Mouse (Mus musculus): ENCODE measurements around the gene Csrp1. TPM values are rescaled to one million over a fixed set of nuclear protein-coding genes. Genes with fewer than 3 reads are reported as not detected.

Gene Csrp1
- polyA plus RNA-seq, 1 experiment, result 147 TPM

- 16% methylated on average over 13 of the region's 13 CpGs for WGBS
- TF ChIP-seq POLR2A (IDR thresholded peaks at IDR 0.05; ENCODE audit: low read depth, low read length), result no peak
- peak; percentile 89 for TF ChIP-seq CTCF (IDR thresholded peaks at IDR 0.05; ENCODE audit: extremely low read depth, insufficient read length, insufficient replicate concordance, low read depth, low read length)
- no peaks in the 10 kb centered on the region for H3K27me3 ChIP-seq (ENCODE audit: control insufficient read depth, insufficient read depth, low read length)
- no peak overlapping the region for H3K4me3 ChIP-seq (ENCODE audit: low read depth, low read length)
- H3K27ac ChIP-seq (ENCODE audit: insufficient read depth, low read depth, low read length), result no peak overlapping the region
- H3K4me1 ChIP-seq (ENCODE audit: control insufficient read depth, insufficient read depth, insufficient read length, low read length), result peaks cover 5% of the 10 kb centered on the region
- H3K36me3 ChIP-seq (ENCODE audit: control insufficient read depth, insufficient read depth, low read length), result no peaks in the 10 kb centered on the region
Measured at GRCm38 (mm10) chr1:135781220-135781619, 61.4 kb downstream of the Csrp1 start.

- Histone ChIP-seq H3K27ac (ENCODE audit: insufficient read depth, low read depth, low read length) (no peak overlapping the region), H3K4me1 (ENCODE audit: control insufficient read depth, insufficient read depth, insufficient read length, low read length) (peaks cover 5% of the 10 kb centered on the region), H3K27me3 (ENCODE audit: control insufficient read depth, insufficient read depth, low read length) (no peaks in the 10 kb centered on the region), H3K4me3 (ENCODE audit: low read depth, low read length) (no peak overlapping the region), H3K36me3 (ENCODE audit: control insufficient read depth, insufficient read depth, low read length) (no peaks in the 10 kb centered on the region)
- no peak for TF ChIP-seq CTCF (IDR thresholded peaks at IDR 0.05; ENCODE audit: extremely low read depth, insufficient read length, insufficient replicate concordance, low read depth, low read length)
- TF ChIP-seq POLR2A (IDR thresholded peaks at IDR 0.05; ENCODE audit: low read depth, low read length), result no peak
- 66% methylated on average over 10 of the region's 10 CpGs for WGBS
Measured at GRCm38 (mm10) chr1:135782816-135783215, 63.0 kb downstream of the Csrp1 start.

- H3K4me1 ChIP-seq (ENCODE audit: control insufficient read depth, insufficient read depth, insufficient read length, low read length), result peaks cover 10% of the 10 kb centered on the region
- no peaks in the 10 kb centered on the region for H3K36me3 ChIP-seq (ENCODE audit: control insufficient read depth, insufficient read depth, low read length)
- TF ChIP-seq CTCF (IDR thresholded peaks at IDR 0.05; ENCODE audit: extremely low read depth, insufficient read length, insufficient replicate concordance, low read depth, low read length) (peak; percentile 63; the same call in 1 of the 2 replicates), POLR2A (IDR thresholded peaks at IDR 0.05; ENCODE audit: low read depth, low read length) (no peak)
- H3K4me3 ChIP-seq (ENCODE audit: low read depth, low read length), result no peak overlapping the region
- no peaks in the 10 kb centered on the region for H3K27me3 ChIP-seq (ENCODE audit: control insufficient read depth, insufficient read depth, low read length)
- H3K27ac ChIP-seq (ENCODE audit: insufficient read depth, low read depth, low read length), result 0 out of 2 replicates have a peak overlapping the region, but pooled peaks have one; percentile 20
- WGBS, result 43% methylated on average over 3 of the region's 3 CpGs
Measured at GRCm38 (mm10) chr1:135787799-135788198, 67.9 kb downstream of the Csrp1 start.

- H3K27me3 ChIP-seq (ENCODE audit: control insufficient read depth, insufficient read depth, low read length), result no peaks in the 10 kb centered on the region
- no peak overlapping the region for H3K27ac ChIP-seq (ENCODE audit: insufficient read depth, low read depth, low read length)
- WGBS, result 9% methylated on average over 10 of the region's 10 CpGs
- H3K4me3 ChIP-seq (ENCODE audit: low read depth, low read length), result no peak overlapping the region
- TF ChIP-seq POLR2A (IDR thresholded peaks at IDR 0.05; ENCODE audit: low read depth, low read length) (no peak; the same call in 1 of the 2 replicates), CTCF (IDR thresholded peaks at IDR 0.05; ENCODE audit: extremely low read depth, insufficient read length, insufficient replicate concordance, low read depth, low read length) (peak; percentile 47; the same call in 1 of the 2 replicates)
- no peaks in the 10 kb centered on the region for H3K36me3 ChIP-seq (ENCODE audit: control insufficient read depth, insufficient read depth, low read length)
- H3K4me1 ChIP-seq (ENCODE audit: control insufficient read depth, insufficient read depth, insufficient read length, low read length), result peaks cover 14% of the 10 kb centered on the region
Measured at GRCm38 (mm10) chr1:135788708-135789107, 68.8 kb downstream of the Csrp1 start.

- H3K27me3 ChIP-seq (ENCODE audit: control insufficient read depth, insufficient read depth, low read length), result no peaks in the 10 kb centered on the region
Measured at GRCm38 (mm10) chr1:135789815-135790214, 70.0 kb downstream of the Csrp1 start.

GRCm38 (mm10) chr1:135792143-135792939 lies 72.5 kb downstream of the Csrp1 start:
- no peak for TF ChIP-seq POLR2A (IDR thresholded peaks at IDR 0.05; ENCODE audit: low read depth, low read length)
- TF ChIP-seq CTCF (IDR thresholded peaks at IDR 0.05; ENCODE audit: extremely low read depth, insufficient read length, insufficient replicate concordance, low read depth, low read length), result no peak
- no peak overlapping the region for H3K4me3 ChIP-seq (ENCODE audit: low read depth, low read length)
- H3K27me3 ChIP-seq (ENCODE audit: control insufficient read depth, insufficient read depth, low read length), result no peaks in the 10 kb centered on the region
- H3K36me3 ChIP-seq (ENCODE audit: control insufficient read depth, insufficient read depth, low read length), result no peaks in the 10 kb centered on the region
- 71% methylated on average over 13 of the region's 13 CpGs for WGBS
- peaks cover 35% of the 10 kb centered on the region for H3K4me1 ChIP-seq (ENCODE audit: control insufficient read depth, insufficient read depth, insufficient read length, low read length)
- no peak overlapping the region for H3K27ac ChIP-seq (ENCODE audit: insufficient read depth, low read depth, low read length)

More at GRCm38 (mm10) chr1:135789815-135790214, 70.0 kb downstream of the Csrp1 start:
- Histone ChIP-seq H3K27ac (ENCODE audit: insufficient read depth, low read depth, low read length) (no peak overlapping the region), H3K36me3 (ENCODE audit: control insufficient read depth, insufficient read depth, low read length) (no peaks in the 10 kb centered on the region), H3K4me3 (ENCODE audit: low read depth, low read length) (no peak overlapping the region), H3K4me1 (ENCODE audit: control insufficient read depth, insufficient read depth, insufficient read length, low read length) (peaks cover 19% of the 10 kb centered on the region)
- WGBS, result 15% methylated on average over 5 of the region's 5 CpGs
- TF ChIP-seq CTCF (IDR thresholded peaks at IDR 0.05; ENCODE audit: extremely low read depth, insufficient read length, insufficient replicate concordance, low read depth, low read length) (peak; percentile 88; the same call in 1 of the 2 replicates), POLR2A (IDR thresholded peaks at IDR 0.05; ENCODE audit: low read depth, low read length) (no peak)
